In genomic region chr7:16280721-16281120, GRCm38 (mm10) we compare ENCODE assay signal across 17 mouse cellular contexts. TPM values are rescaled to one million over a fixed set of nuclear protein-coding genes. Genes with fewer than 3 reads are reported as not detected.
"Had no signal": no experiment of that assay in that cellular context is flagged by ENCODE, and none has a peak within 500 bp of the region (broad histone marks: within the 10 kb centered on the region; RNA-seq: fewer than 3 reads in every experiment).

No protein-coding gene starts in this region.

- H3K27ac ChIP-seq: kidney, postnatal 0 days; limb, embryonic 12.5 days; liver, embryonic 12.5 days; liver, embryonic 15.5 days; lung, embryonic 15.5 days; midbrain, embryonic 10.5 days; midbrain, embryonic 13.5 days had no signal

- H3K9ac ChIP-seq: limb, embryonic 12.5 days; liver, embryonic 12.5 days; liver, embryonic 15.5 days; lung, embryonic 15.5 days; midbrain, embryonic 13.5 days had no signal

- H3K4me3 ChIP-seq: limb, embryonic 12.5 days; liver, embryonic 12.5 days; liver, embryonic 15.5 days; lung, embryonic 15.5 days; megakaryocyte, embryonic 14.5 days; midbrain, embryonic 10.5 days; midbrain, embryonic 13.5 days; myocyte had no signal

- DNase-seq: kidney, adult 2 months; kidney, postnatal 36 days; liver; lung, adult 18-20 months; lung, postnatal 10 days; lung, postnatal 36 days; thymus, postnatal 25 days had no signal

- H3K27me3 ChIP-seq: limb, embryonic 12.5 days; liver, embryonic 12.5 days; liver, embryonic 15.5 days; lung, embryonic 15.5 days; megakaryocyte, embryonic 14.5 days; midbrain, embryonic 13.5 days had no signal

- H3K9me3 ChIP-seq: limb, embryonic 12.5 days; liver, embryonic 12.5 days; liver, embryonic 15.5 days; lung, embryonic 15.5 days; megakaryocyte, embryonic 14.5 days; midbrain, embryonic 10.5 days; midbrain, embryonic 13.5 days had no signal

RNA-seq across cellular contexts. Expression of gene C5ar1, which starts 21.4 kb away (rescaled TPM):
- polyA plus RNA-seq: myocyte had no signal

RNA-seq across cellular contexts. Expression of gene C5ar2, which starts 36.8 kb away (rescaled TPM):
- polyA plus RNA-seq: limb, embryonic 12.5 days; myocyte; neural tube, embryonic 11.5 days had no signal
